Mouse (Mus musculus) lung, postnatal 10 days (tissue): Measurements from ENCODE around the gene Gm10300.
A peak's percentile ranks its signal among the peaks of the same experiment; 100 is the strongest.

ENCODE experiments used
- DNase-seq: peaks from one replicate; pipeline ENCODE4 v3.0.0; 2021

Gene Gm10300

DNA sequence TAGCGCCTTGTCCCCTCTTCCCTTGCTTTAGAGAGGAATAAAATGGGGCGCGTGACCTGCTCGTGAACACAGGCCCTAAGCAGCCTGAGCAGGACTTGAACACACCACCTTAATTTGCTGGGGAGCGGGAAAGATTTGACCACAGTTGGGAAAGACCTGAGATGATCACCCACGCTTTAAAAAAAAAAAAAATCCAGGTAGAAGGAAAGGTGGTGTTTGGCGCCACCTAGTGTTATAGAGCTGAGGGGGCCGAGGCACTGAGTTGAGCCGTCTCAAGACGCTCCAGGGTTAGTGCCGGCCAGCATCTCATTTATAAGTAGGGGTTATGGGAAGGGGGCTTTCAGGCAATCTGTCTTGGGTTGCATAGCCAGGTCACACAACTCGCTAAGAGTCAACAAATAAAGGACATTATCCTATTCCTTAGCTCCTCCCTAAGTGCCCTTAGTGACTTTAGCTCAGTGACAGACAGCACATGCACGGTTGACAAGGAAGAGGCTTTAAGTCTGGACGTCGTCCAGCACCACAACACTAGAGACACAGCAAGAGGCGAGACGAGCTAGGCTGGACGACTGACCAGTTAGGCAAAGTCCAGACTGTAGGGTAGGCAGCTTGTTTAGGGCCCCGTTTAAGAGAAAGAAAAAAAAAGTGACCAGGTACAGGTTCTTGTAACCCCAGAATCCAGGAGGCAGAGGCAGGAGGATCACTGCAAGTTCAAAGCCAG is 5.2 kb downstream of the Gm10300 start:
- peak; percentile 83 for DNase-seq

DNA sequence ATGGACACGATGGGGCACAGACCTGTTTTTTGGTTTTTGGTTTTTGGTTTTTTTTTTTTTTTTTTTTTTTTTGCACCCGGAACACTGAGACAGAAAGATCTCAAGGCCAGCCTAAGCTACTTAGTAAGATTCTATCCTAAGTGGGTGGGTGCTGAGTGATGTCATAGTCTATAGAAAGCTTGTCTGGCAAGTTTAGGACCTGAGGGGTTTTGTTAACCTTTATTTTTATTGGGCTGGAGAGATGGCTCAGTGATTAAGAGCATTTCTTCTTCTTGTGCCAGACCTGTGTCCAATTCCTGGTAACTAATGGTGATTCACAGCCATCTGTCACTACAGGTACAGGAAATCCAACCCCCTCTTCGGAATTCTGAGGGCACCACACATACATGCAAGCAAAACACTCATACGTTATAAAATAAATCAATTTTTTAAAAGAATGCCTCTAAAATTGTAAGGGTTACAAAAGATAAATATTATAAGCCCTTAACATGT is 6.0 kb downstream of the Gm10300 start:
- no peak for DNase-seq

DNA sequence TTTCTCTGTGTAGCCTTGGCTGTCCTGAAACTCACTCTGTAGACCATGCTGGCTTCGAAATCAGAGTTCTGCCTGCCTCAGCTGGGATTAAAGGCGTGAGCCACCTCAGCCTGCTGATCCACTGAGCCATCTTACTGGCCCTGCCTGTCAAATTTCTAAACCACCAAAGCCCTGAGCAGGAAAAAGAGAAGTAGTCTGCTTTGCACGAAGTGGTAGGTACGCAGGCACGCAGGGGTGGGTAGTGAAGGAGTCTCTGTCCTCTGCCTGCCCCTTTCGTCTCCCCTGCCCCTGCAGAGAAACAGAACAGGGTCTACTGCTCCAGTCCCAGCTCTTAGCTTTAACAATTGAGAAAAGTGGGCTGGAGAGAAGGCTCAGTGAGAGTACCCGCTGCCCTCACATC is 10.6 kb downstream of the Gm10300 start:
- DNase-seq: no peak

DNA sequence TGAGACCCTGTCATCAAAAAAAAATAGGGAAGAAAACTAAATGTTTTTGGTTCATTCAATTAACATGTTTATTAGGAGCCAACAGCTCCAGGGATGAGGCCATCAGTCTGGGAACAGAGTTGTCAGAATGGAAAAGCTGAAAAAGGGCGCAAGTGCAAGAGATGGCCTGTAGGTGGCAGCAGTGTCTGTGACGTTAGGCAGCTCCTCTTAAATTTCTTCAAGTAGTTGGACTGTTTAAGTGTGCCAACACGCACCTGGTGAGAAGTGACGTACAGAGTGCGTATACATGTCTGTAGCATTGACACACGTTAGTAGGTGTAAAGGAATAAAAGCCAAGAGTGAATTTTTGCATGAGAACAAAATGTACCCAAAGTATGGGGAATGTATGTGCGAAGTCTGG is 14.4 kb downstream of the Gm10300 start:
- DNase-seq: peak; percentile 75

DNA sequence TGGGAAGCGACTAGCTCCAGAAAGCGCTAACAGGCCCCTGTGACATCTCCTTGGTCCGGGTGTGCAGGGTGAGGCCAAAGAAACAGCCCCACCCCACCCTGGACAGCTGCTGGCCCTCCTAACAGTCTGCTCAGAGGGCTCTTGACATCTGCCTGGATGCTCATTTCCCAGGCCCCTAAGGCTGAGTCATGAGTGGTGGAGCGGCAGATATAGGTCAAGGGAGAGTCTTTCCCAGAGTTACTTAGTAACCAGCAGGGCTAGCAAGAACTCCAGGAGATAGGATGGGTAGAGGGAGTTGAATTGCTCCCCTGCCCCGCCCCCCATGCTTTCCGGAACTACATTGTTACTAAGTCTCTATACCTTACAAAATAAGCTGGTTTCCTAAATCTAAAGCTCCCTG is 18.6 kb downstream of the Gm10300 start:
- no peak for DNase-seq

DNA sequence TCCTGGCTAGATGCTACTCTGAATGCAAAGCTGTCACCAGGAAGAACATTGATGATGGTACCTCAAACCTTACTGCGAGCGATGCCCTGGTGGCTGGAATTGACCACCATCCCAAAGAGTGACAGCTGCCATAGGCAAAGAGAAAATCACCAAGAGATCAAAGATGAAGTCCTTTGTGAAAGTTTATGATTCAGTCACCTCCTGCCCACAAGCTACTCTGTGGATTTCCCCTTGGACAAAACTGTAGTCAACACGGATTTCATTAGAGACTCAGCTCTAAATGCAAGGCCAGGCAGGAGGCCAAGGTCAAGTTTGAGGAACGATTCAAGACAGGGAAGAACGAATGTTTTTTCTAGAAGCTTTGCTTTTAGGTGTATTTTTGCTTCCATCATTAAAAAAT is 19.4 kb downstream of the Gm10300 start:
- DNase-seq: no peak

DNA sequence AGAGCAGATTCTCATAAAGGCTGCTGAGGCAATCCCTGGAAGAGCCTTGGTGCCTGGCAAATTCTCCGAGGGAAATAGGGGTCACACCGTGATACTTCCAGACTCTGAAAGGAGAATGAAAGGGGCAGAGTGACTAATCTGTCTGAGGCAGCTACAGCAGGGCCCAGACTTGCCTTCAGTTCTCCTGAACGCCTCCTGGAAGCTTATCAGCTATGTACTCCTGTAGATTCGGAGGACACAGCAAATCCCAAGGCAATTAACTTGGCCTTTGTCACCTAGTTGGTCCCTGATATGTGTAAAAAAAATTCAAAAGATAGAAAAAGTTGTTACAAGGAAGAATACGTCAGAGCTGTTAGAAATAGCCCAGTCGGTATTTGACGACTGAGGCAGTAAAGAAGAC is 20.5 kb downstream of the Gm10300 start:
- DNase-seq: no peak

DNA sequence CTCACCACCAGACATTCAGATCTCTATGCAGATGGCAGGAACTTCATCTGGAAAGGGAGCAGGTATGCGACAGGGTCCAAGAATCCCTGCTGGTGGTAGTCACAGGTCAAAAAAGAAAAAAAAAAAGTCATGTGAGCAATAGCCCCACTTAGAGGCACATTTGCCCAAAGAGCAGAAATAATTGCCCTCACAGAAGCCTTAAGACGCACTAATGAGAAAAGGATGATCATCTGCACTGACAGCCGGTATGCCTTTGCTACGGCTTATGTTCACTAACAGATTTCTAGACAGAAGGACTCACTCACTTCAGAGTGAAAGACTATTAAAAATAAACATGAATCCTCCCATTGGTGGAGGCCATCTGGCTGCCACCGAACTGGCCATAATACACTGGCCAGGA is 25.1 kb downstream of the Gm10300 start:
- no peak for DNase-seq

DNA sequence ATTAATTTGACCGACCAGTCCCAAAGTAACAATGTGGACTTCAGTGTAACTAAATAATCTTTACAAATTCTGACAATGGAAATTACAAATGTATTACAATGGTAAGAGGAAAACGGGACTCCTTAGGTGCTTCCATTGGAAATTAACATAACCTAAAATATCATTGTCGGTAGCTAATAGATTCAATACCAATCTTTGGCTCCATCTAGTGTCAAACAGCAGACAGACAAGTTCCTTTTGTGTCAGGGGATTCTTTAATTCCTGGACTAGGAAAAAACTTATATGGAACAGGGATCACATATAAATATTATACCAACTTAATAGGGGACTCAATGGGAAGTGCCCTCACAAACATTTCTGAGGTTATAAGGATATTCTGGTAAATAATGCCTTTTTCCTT is 26.7 kb downstream of the Gm10300 start:
- DNase-seq: no peak

DNA sequence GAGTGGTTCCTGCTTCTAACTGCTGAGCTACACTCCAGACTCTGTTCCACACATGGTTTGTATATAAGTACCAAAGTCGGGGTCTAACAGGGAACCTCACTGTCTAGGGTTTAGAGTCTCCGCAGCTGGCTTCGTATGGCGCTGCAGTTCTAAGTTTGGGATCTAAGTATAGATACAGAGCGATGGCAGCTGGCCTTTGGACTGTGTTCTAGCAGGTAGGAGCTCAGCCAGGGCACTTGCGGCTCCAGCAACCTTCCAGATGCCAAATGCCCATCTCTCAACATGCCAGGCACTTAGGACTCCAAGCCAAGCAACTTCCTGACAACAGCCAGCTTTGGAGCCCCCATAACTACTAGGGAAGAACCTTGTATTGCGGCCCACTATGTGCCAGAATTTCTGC is 33.7 kb downstream of the Gm10300 start:
- DNase-seq: no peak

DNA sequence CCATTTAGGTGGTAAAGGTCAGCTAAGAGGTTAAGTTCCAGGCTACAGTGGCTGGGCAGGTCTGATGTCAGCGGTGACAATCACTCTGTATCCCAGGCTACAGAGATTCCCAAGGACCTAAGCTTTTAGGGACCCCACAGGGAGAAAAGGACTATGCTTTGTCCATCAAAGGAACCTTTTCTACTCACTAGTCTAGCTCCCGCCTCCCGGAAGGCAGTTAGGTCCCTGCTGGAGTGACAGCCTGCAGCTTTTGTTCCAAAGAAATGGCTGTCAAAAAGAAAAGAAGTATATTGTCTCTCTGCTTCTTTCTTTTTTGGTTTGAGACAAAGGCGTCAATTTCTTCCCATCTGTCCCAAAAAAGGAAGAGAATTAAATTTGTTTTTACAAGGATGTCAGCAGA is 36.7 kb downstream of the Gm10300 start:
- DNase-seq: no peak

DNA sequence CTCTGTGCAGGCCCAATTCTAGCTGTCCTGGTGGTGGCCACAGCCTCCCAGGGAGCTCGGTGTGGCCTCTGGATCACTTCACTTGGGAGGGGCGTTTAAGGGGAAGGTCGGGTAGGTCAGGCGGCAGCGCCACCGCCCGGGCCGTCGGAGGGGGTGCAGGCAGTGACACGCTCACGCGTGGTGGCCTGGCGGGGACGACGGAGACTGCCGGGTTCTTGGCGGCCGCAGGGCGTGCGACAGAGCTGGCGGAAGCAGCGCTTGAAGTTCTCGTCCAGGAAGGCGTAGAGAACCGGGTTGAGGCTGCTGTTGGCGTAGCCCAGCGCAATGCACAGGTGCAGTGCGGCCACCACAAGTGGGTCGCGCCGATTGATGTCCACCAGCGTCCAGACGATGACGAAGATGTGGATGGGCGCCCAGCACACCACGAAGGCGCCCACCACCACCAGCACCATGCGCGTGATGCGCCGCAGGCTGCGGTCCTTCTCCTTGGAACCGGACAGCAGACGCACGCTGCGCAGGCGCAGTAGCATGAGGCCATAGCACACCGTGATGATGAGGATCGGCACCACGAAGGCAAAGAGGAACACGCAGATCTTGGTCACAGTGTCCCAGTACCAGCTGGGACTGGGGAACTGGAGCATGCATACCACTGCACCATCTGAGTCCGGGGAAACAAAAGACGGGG is 39.1 kb downstream of the Gm10300 start:
- DNase-seq: peak; percentile 24

DNA sequence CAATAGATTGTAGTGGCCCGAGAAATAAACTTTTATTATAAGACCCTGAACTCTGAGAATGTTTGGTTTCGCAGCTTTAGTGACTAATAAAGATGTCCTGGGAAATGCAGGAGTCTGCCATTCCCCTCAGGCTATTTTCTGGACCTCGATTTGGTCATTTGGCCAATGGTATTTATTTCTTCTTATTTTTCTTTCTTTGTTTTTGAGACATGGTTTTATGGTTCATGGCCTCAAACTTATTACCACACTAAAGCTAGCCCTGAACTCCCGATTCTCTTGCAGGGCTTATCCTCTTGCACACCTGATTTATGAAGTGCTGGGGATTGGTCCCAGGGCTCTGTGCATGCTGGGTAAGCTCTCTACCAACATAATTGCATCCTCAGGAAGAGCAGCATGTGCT is 41.8 kb downstream of the Gm10300 start:
- no peak for DNase-seq

DNA sequence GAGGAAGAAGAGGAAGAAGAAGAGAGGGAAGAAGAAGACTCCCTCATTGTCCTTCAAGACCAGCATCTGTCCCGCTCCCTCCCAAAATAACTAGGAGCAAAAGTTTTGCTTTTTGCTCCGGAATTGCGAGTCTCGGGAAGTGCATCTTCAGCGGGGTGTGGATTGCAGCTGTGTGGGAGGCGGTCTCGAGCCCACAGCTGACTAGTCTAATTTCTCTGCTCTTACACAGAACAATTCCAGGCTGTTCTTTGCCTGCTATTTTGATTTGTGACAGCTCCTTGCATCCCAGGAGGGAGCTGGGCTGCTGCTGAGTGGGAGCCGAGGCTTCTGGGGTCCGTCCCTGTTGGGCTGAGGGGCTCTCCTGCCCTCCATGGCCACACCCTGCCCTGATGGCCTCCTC is 45.1 kb downstream of the Gm10300 start:
- DNase-seq: no peak

DNA sequence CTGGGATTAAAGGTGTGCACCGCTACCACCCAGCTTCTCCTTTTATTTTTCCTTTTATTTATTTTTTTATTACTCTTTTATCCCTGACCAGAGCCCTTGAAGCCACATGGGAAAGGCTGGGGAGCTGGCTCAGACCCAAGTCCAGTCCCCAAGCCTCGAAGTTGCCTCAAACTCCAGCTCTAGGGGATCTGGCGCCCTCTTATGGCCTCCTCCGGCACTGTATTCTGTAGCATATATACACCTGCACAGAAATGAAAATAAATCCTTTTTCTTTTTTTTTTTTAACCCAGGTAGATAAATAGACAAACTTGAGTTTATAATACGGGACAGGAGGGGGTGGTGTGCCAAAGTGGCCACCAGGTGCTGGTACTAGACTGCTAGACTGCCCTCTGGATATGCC is 47.2 kb downstream of the Gm10300 start:
- DNase-seq: no peak

DNA sequence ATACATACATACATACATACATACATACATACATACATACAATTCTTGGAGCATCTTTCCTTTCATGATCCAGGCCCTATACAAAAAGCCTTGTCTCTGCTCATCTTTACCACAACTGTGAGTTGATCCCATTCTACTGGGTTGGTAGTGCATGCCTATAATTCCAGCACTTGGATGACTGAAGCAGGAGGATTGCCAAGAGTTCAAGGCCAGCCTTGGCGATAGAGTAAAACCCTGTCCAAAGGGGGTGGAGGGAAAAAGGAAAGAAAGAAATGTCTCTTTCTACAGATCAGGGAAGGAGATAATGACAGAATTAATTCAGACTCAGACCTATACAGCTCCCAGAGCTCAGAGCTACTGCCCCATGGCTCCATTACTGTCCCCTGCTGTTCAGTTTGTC is 48.7 kb downstream of the Gm10300 start:
- DNase-seq: no peak
